Mouse (Mus musculus) midbrain, embryonic 12.5 days (tissue): ENCODE measurements around the gene Nppb. TPM values are rescaled to one million over a fixed set of nuclear protein-coding genes. Genes with fewer than 3 reads are reported as not detected.

Source experiments
- ATAC-seq: fragments of 200-750 bp; cut with Nextera tagmentation; 2 replicates; pipeline ENCODE4 v1.8.0; 2017; ENCODE audit warnings: low read depth, moderate TSS enrichment, moderate library complexity; ENCODE audit not compliant: low FRiP score
- H3K27ac ChIP-seq: fragments of 300-500 bp; sonication (generic); replicated peaks from 2 replicates; pipeline ENCODE4 v1.5.1; 2016; ENCODE audit warnings: mild to moderate bottlenecking
- H3K27me3 ChIP-seq: fragments of 300-500 bp; sonication (generic); 2 replicates; pipeline ENCODE4 v1.6.1; 2016; ENCODE audit warnings: mild to moderate bottlenecking
- H3K36me3 ChIP-seq: fragments of 300-500 bp; sonication (generic); 2 replicates; pipeline ENCODE4 v1.6.1; 2016
- H3K4me1 ChIP-seq: fragments of 300-500 bp; sonication (generic); 2 replicates; pipeline ENCODE4 v1.6.1; 2016
- H3K4me2 ChIP-seq: fragments of 300-500 bp; sonication (generic); replicated peaks from 2 replicates; pipeline ENCODE4 v1.6.1; 2016; ENCODE audit warnings: mild to moderate bottlenecking, moderate library complexity
- H3K4me3 ChIP-seq: fragments of 300-500 bp; sonication (generic); 2 replicates; pipeline ENCODE4 v1.5.1; 2016; ENCODE audit warnings: mild to moderate bottlenecking
- H3K9ac ChIP-seq: fragments of 300-500 bp; sonication (generic); replicated peaks from 2 replicates; pipeline ENCODE4 v1.6.1; 2016; ENCODE audit warnings: mild to moderate bottlenecking, moderate library complexity
- H3K9me3 ChIP-seq: fragments of 300-500 bp; sonication (generic); 2 replicates; pipeline ENCODE4 v1.6.1; 2016; ENCODE audit warnings: mild to moderate bottlenecking
- WGBS: fragments of 180-500 bp; shearing (Covaris S2); methylation state at CpG from one replicate; pipeline ENCODE4 v1.1.7; 2016; 5-methylcytosine and 5-hydroxymethylcytosine counted together
- polyA plus RNA-seq: library from polyadenylated mRNA; unstranded; fragments of >200 nt; fragmentation: Nextera tagmentation; extraction: Ambion mirVana; gene quantifications from 2 replicates; pipeline ENCODE4 v1.2.1, GENCODE M21; 2016

The Nppb gene
- polyA plus RNA-seq, 1 experiment from 2014 or later: not detected

- 92% methylated on average over 6 of the region's 6 CpGs for WGBS
- no peaks in the 10 kb centered on the region for H3K36me3 ChIP-seq
- no peak overlapping the region for H3K9ac ChIP-seq
- no peak overlapping the region for H3K4me3 ChIP-seq
- H3K27ac ChIP-seq: no peak overlapping the region
- H3K27me3 ChIP-seq: no peaks in the 10 kb centered on the region
- H3K4me2 ChIP-seq: no peak overlapping the region
- H3K4me1 ChIP-seq: no peaks in the 10 kb centered on the region
- no peaks in the 10 kb centered on the region; the same call in 1 of the 2 replicates for H3K9me3 ChIP-seq
- ATAC-seq: no peak
Observed at GRCm38 (mm10) chr4:147978391-147978790, 7.2 kb upstream of the Nppb start.

- no peak for ATAC-seq
- Histone ChIP-seq H3K4me2 (no peak overlapping the region), H3K27ac (no peak overlapping the region), H3K4me1 (no peaks in the 10 kb centered on the region), H3K9ac (no peak overlapping the region), H3K4me3 (no peak overlapping the region), H3K27me3 (peaks cover 2% of the 10 kb centered on the region; the same call in 1 of the 2 replicates), H3K36me3 (no peaks in the 10 kb centered on the region), H3K9me3 (no peaks in the 10 kb centered on the region; the same call in 1 of the 2 replicates)
- WGBS: 72% methylated on average over 7 of the region's 7 CpGs
Observed at GRCm38 (mm10) chr4:147979441-147979860, 6.1 kb upstream of the Nppb start.

GRCm38 (mm10) chr4:147993571-147994095 lies 8.0 kb downstream of the Nppb start:
- H3K4me3 ChIP-seq: no peak overlapping the region
- ATAC-seq: no peak
- no peak overlapping the region for H3K9ac ChIP-seq
- no peaks in the 10 kb centered on the region for H3K9me3 ChIP-seq
- H3K4me2 ChIP-seq: no peak overlapping the region
- no peaks in the 10 kb centered on the region for H3K36me3 ChIP-seq
- no peak overlapping the region for H3K27ac ChIP-seq
- no peaks in the 10 kb centered on the region for H3K4me1 ChIP-seq
- H3K27me3 ChIP-seq: no peaks in the 10 kb centered on the region
- WGBS: 67% methylated on average over 7 of the region's 7 CpGs

- Histone ChIP-seq H3K9ac (no peak overlapping the region), H3K4me1 (peaks cover 6% of the 10 kb centered on the region; the same call in 1 of the 2 replicates), H3K27ac (no peak overlapping the region), H3K4me3 (no peak overlapping the region), H3K4me2 (no peak overlapping the region), H3K36me3 (no peaks in the 10 kb centered on the region), H3K9me3 (no peaks in the 10 kb centered on the region), H3K27me3 (no peaks in the 10 kb centered on the region)
- no peak for ATAC-seq
- 73% methylated on average over 3 of the region's 3 CpGs for WGBS
Observed at GRCm38 (mm10) chr4:147995311-147995710, 9.7 kb downstream of the Nppb start.

- 48% methylated on average over 12 of the region's 12 CpGs for WGBS
- ATAC-seq: peak; percentile 53
- no peak within 1 kb of the TSS for H3K4me2 ChIP-seq
Observed at GRCm38 (mm10) chr4:148000202-148000772, 14.7 kb downstream of the Nppb start, which contains the start of gene Nppa. Gene Nppa, plus strand, starts transcription at chr4:148000722.

GRCm38 (mm10) chr4:148001013-148001789 lies 15.6 kb downstream of the Nppb start:
- Histone ChIP-seq H3K36me3 (peaks cover 36% of the 10 kb centered on the region), H3K4me2 (no peak overlapping the region), H3K27ac (peak overlapping the region; percentile 59), H3K4me3 (no peak overlapping the region), H3K9ac (no peak overlapping the region), H3K27me3 (no peaks in the 10 kb centered on the region), H3K4me1 (peaks cover 17% of the 10 kb centered on the region; the same call in 1 of the 2 replicates), H3K9me3 (no peaks in the 10 kb centered on the region)
- peak; percentile 51 for ATAC-seq
- 73% methylated on average over 17 of the region's 17 CpGs for WGBS

More at GRCm38 (mm10) chr4:148000202-148000772, 14.7 kb downstream of the Nppb start, which contains the start of gene Nppa:
- Histone ChIP-seq H3K27ac (peak within 1 kb of the TSS; percentile 59), H3K4me1 (peaks cover 17% of the 10 kb centered on the region; the same call in 1 of the 2 replicates), H3K9me3 (no peaks in the 10 kb centered on the region), H3K36me3 (peaks cover 27% of the 10 kb centered on the region), H3K9ac (no peak within 1 kb of the TSS; the same call in 1 of the 2 replicates), H3K27me3 (no peaks in the 10 kb centered on the region), H3K4me3 (no peak within 1 kb of the TSS)

GRCm38 (mm10) chr4:148001866-148002265 lies 16.3 kb downstream of the Nppb start:
- peaks cover 42% of the 10 kb centered on the region for H3K36me3 ChIP-seq
- no peaks in the 10 kb centered on the region for H3K27me3 ChIP-seq
- peak overlapping the region; percentile 59 for H3K27ac ChIP-seq
- no peak overlapping the region for H3K9ac ChIP-seq
- WGBS: 48% methylated on average over 8 of the region's 8 CpGs
- H3K4me1 ChIP-seq: peaks cover 17% of the 10 kb centered on the region; the same call in 1 of the 2 replicates
- H3K9me3 ChIP-seq: no peaks in the 10 kb centered on the region
- no peak for ATAC-seq
- H3K4me2 ChIP-seq: no peak overlapping the region
- H3K4me3 ChIP-seq: no peak overlapping the region

GRCm38 (mm10) chr4:148004361-148004760 lies 18.8 kb downstream of the Nppb start:
- H3K27ac ChIP-seq: no peak overlapping the region
- no peaks in the 10 kb centered on the region for H3K27me3 ChIP-seq
- H3K9ac ChIP-seq: no peak overlapping the region
- H3K4me3 ChIP-seq: no peak overlapping the region
- no peak for ATAC-seq
- H3K36me3 ChIP-seq: peaks cover 67% of the 10 kb centered on the region
- no peak overlapping the region for H3K4me2 ChIP-seq
- 89% methylated on average over 7 of the region's 7 CpGs for WGBS
- H3K9me3 ChIP-seq: no peaks in the 10 kb centered on the region
- peaks cover 17% of the 10 kb centered on the region; the same call in 1 of the 2 replicates for H3K4me1 ChIP-seq

GRCm38 (mm10) chr4:148008412-148008811 lies 22.8 kb downstream of the Nppb start:
- 87% methylated on average over 4 of the region's 4 CpGs for WGBS
- Histone ChIP-seq H3K9ac (no peak overlapping the region), H3K9me3 (no peaks in the 10 kb centered on the region), H3K27me3 (no peaks in the 10 kb centered on the region), H3K36me3 (peaks cover 100% of the 10 kb centered on the region), H3K4me2 (no peak overlapping the region), H3K4me1 (no peaks in the 10 kb centered on the region), H3K27ac (no peak overlapping the region), H3K4me3 (no peak overlapping the region)
- no peak for ATAC-seq

GRCm38 (mm10) chr4:148009641-148010040 lies 24.1 kb downstream of the Nppb start:
- 94% methylated on average over 2 of the region's 2 CpGs for WGBS
- Histone ChIP-seq H3K36me3 (peaks cover 100% of the 10 kb centered on the region), H3K27me3 (no peaks in the 10 kb centered on the region), H3K4me1 (no peaks in the 10 kb centered on the region), H3K9me3 (no peaks in the 10 kb centered on the region), H3K4me3 (no peak overlapping the region), H3K4me2 (no peak overlapping the region), H3K9ac (no peak overlapping the region), H3K27ac (no peak overlapping the region)
- no peak for ATAC-seq

- H3K9ac ChIP-seq: no peak overlapping the region
- no peaks in the 10 kb centered on the region for H3K9me3 ChIP-seq
- no peak overlapping the region for H3K4me2 ChIP-seq
- no peaks in the 10 kb centered on the region for H3K27me3 ChIP-seq
- no peak overlapping the region for H3K4me3 ChIP-seq
- no peak overlapping the region for H3K27ac ChIP-seq
- peaks cover 99% of the 10 kb centered on the region for H3K36me3 ChIP-seq
- ATAC-seq: no peak
- 85% methylated on average over 3 of the region's 3 CpGs for WGBS
- no peaks in the 10 kb centered on the region for H3K4me1 ChIP-seq
Observed at GRCm38 (mm10) chr4:148011332-148011731, 25.7 kb downstream of the Nppb start.

GRCm38 (mm10) chr4:148012216-148012615 lies 26.6 kb downstream of the Nppb start:
- H3K27ac ChIP-seq: no peak overlapping the region
- H3K4me2 ChIP-seq: no peak overlapping the region
- WGBS: 91% methylated on average over 4 of the region's 4 CpGs

More at GRCm38 (mm10) chr4:148012216-148012615, 26.6 kb downstream of the Nppb start:
- Histone ChIP-seq H3K9me3 (no peaks in the 10 kb centered on the region), H3K9ac (no peak overlapping the region), H3K4me1 (no peaks in the 10 kb centered on the region), H3K36me3 (peaks cover 99% of the 10 kb centered on the region), H3K27me3 (no peaks in the 10 kb centered on the region), H3K4me3 (no peak overlapping the region)
- no peak for ATAC-seq
